Mouse (Mus musculus): Measurements from ENCODE around the gene Itga4.

Itga4 gene

GRCm38 (mm10) chr2:79351179-79352099 lies 96.2 kb downstream of the Itga4 start:
- in situ Hi-C loops (cut with MboI): loop anchor here (25.0 kb wide), 1 partner anchor 411 kb away; no protein-coding TSS in a partner anchor

- in situ Hi-C loops (cut with MboI): loop anchor here (25.0 kb wide), 1 partner anchor 410 kb away; no protein-coding TSS in a partner anchor
Observed at GRCm38 (mm10) chr2:79352100-79352802, 97.0 kb downstream of the Itga4 start.

- in situ Hi-C loops (cut with MboI): loop anchor here (25.0 kb wide), 1 partner anchor 408 kb away; no protein-coding TSS in a partner anchor
Observed at GRCm38 (mm10) chr2:79354773-79355172, 99.5 kb downstream of the Itga4 start.

- in situ Hi-C loops (cut with MboI): loop anchor here (25.0 kb wide), 1 partner anchor 404 kb away; no protein-coding TSS in a partner anchor
Observed at GRCm38 (mm10) chr2:79357835-79358234, 102.6 kb downstream of the Itga4 start.

- in situ Hi-C loops (cut with MboI): loop anchor here (25.0 kb wide), 1 partner anchor 400 kb away; no protein-coding TSS in a partner anchor
Observed at GRCm38 (mm10) chr2:79362029-79362428, 106.8 kb downstream of the Itga4 start.

GRCm38 (mm10) chr2:79363920-79364319 lies 108.7 kb downstream of the Itga4 start:
- in situ Hi-C loops (cut with MboI): loop anchor here (25.0 kb wide), 1 partner anchor 398 kb away; no protein-coding TSS in a partner anchor

- in situ Hi-C loops (cut with MboI): loop anchor here (25.0 kb wide), 1 partner anchor 395 kb away; no protein-coding TSS in a partner anchor
Observed at GRCm38 (mm10) chr2:79367451-79368450, 112.5 kb downstream of the Itga4 start.

GRCm38 (mm10) chr2:79368661-79369060 lies 113.4 kb downstream of the Itga4 start:
- in situ Hi-C loops (cut with MboI): loop anchor here (25.0 kb wide), 1 partner anchor 394 kb away; no protein-coding TSS in a partner anchor

- in situ Hi-C loops (cut with MboI): loop anchor here (25.0 kb wide), 1 partner anchor 393 kb away; no protein-coding TSS in a partner anchor
Observed at GRCm38 (mm10) chr2:79369061-79369524, 113.9 kb downstream of the Itga4 start.

- in situ Hi-C loops (cut with MboI): loop anchor here (25.0 kb wide), 1 partner anchor 392 kb away; no protein-coding TSS in a partner anchor
Observed at GRCm38 (mm10) chr2:79369905-79370304, 114.7 kb downstream of the Itga4 start.

- in situ Hi-C loops (cut with MboI): loop anchor here (25.0 kb wide), 1 partner anchor 391 kb away; no protein-coding TSS in a partner anchor
Observed at GRCm38 (mm10) chr2:79370711-79371312, 115.6 kb downstream of the Itga4 start.

- in situ Hi-C loops (cut with MboI): loop anchor here (25.0 kb wide), 1 partner anchor 391 kb away; no protein-coding TSS in a partner anchor
Observed at GRCm38 (mm10) chr2:79371326-79372153, 116.3 kb downstream of the Itga4 start.

GRCm38 (mm10) chr2:79372154-79372467 lies 116.9 kb downstream of the Itga4 start:
- in situ Hi-C loops (cut with MboI): loop anchor here (25.0 kb wide), 1 partner anchor 390 kb away; no protein-coding TSS in a partner anchor

- in situ Hi-C loops (cut with MboI): loop anchor here (25.0 kb wide), 1 partner anchor 390 kb away; no protein-coding TSS in a partner anchor
Observed at GRCm38 (mm10) chr2:79372486-79373200, 117.4 kb downstream of the Itga4 start.

GRCm38 (mm10) chr2:79378346-79379086 lies 123.3 kb downstream of the Itga4 start:
- in situ Hi-C loops (cut with MboI): no loop called here

GRCm38 (mm10) chr2:79379087-79380041 lies 124.1 kb downstream of the Itga4 start:
- in situ Hi-C loops (cut with MboI): no loop called here
